Mouse (Mus musculus): ENCODE results near the gene Tmem50b. TPM values are rescaled to one million over a fixed set of nuclear protein-coding genes. Genes with fewer than 3 reads are reported as not detected.
A peak's percentile ranks its signal among the peaks of the same experiment; 100 is the strongest.
"Not testable (repeated sequence)": the region's sequence is repeated elsewhere in the genome, so short reads cannot be mapped to it uniquely, and the experiment has no call there.

Gene Tmem50b
- total RNA-seq, 2 experiments from 2014 or later = 65.1 to 65.2 TPM

DNA sequence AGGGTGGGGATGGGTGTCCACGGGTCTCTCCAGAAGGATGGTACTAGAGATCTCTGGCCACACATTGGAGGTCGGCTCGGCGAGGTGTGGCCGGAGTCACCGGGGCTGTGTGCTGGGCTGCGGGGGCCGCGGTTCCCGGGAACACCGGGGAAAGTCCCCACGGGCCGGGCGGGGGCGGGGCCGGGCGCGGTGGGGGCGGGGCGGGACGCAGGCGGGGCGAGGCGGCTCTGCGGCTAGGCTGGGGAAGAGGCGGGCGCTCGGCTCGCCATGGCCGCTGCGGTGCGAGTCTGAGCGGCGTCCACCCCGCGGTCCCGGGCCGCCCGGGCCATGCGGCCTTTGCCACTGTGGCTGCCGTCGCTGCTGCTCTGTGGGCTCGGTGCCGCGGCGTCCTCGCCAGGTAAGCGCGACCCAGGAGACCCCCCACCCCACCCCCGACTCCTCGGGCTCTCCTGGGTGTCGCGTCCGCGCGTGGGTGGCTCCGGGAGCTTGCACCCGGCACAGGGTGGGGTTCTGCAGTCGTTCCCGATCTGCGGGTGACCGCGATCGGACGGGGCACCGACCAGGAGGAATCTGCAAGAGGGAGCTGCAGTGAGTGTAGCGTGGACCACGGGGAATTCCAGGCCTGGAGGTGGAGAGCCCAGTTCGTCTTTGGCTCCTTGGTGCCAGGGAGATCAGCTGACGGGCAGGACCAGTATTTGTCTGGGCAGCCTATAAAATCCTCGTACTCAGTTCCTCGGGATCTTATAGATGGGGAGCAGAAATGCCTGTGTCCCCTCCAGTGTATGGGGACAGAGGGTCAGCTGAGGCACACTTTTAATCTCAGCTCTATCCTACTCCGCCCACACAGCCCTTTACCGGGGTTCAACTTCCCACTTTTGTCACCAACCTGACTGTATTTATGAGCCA is 50.5 kb downstream of the Tmem50b start, which contains the start of gene Ifngr2:
Gene Ifngr2, plus strand, starts transcription at position 237 of the 906 bp plus-strand sequence.
- intact Hi-C loops (cut with DNase I) = no loop called here
- DNase-seq = peak; percentile 79 to 81

DNA sequence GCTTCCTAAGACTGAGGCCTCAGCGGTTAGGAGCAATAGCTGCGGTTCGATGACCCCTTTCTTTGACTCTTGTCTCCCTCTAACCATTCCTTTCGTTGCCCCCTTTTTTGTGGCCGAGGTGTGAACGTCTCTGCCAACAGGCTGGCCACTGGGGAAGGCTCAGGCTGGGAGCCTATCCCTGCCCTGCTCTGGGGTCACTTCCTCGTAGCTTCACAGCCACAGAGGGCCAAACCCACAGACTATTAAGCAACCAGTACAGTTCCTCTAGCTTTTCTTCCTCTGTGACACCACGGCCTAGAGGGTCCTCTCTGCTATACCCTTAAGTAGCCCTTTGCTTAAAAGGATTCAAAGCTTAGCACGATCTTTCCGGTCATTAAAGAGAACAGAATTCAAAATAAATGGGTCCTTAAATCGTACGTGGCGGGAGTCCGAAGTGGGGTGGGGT is 51.2 kb downstream of the Tmem50b start:
- intact Hi-C loops (cut with DNase I) = no loop called here
- peak; percentile 43 to 47 for DNase-seq

DNA sequence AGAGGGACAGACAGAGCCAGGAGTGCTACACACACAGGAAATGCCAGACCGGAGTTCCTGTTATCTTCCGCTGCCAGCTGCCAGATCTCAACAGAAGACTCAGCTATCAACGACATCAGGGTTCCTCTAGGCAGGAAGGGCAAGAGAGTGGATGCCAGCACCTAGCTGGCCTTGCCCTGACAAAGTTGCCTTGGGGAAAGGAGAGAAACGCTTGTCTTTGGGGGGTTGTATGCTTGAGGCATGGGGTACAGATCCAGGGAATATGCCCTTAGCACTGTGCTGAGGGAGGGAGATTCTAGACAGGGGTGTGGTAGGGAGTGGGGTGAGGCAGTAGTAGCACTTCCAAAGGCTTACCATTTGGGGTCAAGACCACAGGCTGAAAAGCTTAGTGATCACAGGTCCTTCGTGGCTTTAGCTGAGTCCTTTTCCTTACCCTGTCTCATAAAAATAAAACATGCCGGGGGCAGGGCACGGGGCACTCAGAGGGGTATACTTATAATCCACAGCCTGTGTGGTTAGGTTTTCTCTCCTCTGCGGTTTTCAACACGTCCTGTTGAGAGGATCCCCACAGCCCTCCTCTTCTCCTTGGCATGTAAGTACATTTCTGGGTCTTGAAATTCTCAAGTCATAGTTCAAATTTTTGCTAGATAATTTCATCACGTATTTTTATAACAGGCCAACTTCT is 51.9 kb downstream of the Tmem50b start:
- intact Hi-C loops (cut with DNase I) = no loop called here
- DNase-seq = no peak

DNA sequence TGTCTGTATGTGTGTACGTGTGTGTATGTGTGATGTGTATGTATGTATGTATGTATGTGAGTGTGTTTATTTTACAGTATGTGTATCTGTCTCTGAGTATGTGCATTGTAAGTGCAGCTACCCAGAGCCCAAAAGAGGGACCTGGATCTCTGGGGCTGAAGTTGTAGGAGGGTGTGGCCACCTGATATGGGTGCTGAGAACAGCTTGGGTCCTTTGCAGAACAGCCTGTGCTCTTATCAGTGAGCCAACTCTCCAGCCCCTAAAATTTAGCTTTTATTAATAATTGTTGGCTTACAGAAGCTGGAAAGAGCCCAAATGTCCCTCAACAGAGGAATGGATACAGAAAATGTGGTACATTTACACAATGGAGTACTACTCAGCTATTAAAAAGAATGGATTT is 54.0 kb downstream of the Tmem50b start:
- no peak for DNase-seq
- intact Hi-C loops (cut with DNase I) = no loop called here

DNA sequence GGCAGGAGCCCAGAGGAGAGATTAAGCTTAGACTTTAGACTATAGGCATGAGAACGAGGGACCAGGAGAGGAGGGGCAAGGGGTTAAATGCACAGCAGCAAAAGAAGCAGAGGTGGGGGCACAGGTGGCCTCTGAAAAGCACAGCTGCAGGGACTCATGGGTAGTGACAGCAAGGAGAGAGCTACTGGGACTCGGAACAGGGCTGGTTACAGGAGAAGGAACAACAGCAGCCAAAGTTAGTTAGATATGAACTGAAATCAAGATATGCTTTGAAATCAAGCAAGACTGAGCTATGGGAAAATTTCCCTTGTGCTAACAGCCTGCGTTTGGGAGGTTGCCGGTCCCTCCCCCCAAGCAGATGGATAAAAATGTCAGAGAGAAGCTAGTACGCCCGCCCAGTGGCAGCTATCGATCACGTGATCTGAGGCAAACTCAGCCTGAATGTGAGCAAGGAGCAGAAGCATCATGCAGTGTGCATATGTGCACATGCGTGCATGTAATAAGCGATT is 56.0 kb downstream of the Tmem50b start:
- intact Hi-C loops (cut with DNase I) = no loop called here
- DNase-seq = peak in 1 of 2 experiments; percentile 36

DNA sequence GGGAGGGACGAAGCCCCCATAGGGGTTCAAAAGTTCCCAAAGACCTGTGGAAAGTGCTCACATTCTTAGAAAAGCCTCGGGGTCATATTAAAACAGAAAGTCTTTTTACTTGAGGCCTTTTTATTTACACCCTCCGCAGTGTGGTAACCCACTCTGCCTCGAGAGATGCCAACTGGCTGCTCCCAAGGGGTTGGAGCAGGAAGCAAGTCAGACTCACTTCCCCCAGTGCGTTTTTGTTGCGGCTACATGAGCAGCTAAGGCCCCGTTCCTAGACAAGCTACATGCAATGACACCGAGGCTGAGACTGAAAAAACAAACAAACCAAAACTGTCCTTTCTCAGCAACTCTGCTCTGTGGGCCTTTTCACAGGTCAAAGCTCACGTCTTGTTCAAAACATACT is 59.1 kb downstream of the Tmem50b start:
- intact Hi-C loops (cut with DNase I) = no loop called here
- no peak for DNase-seq

DNA sequence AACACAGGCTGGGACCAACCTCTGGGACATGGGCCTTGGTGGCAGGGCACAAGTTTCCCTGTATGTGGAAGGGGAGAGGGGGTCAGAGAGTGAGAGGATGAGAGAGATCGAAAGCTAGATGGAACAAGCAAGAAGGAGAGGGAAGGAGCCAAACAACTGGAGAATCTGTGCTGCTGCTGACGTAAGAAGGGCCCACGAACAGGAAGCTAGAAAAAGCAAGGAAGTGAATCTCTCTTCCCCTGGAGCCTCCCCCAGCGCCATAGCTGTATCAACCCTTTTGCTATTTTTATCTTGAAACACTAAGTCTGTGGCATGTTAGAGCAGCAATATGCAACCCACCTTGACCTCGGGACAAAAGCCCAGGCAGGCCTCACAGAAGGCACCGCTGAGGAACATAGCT is 59.5 kb downstream of the Tmem50b start:
- intact Hi-C loops (cut with DNase I) = no loop called here
- no peak for DNase-seq

DNA sequence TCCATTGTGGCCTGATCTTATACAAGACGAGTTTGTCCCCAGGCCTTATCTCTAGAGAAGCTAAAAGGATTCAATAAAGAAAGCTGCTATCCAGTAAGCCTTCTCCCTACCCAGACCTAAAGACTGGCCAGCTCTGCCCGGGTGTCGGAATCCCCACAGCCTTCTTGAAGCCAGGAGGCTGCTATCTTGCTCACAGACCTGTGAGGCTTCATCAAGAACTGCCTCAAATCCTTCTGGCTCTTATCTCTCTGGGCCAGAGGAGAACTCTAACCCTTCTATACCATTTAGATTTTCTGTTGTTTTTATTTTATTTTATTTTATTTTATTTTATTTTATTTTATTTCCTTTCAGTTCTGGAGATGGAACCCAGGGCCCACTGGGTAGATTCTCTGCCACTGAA is 60.5 kb downstream of the Tmem50b start:
- intact Hi-C loops (cut with DNase I) = no loop called here

DNA sequence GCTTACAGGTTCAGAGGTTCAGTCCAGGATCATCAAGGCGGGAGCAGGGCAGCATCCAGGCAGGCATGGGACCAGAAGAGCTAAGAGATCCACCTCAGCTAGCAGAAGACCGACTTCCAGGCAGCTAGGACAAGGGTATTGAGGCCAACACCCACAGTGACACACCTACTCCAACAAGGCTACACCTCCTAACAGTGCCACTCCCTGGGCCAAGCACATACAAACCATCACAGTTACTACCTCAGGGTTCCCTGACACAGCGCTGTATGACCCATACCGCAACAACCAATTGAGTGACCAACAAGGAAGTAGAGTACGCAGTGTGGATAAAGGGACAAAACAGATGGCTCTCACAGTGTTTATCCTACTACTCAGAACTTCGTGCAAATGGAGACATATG is 61.2 kb downstream of the Tmem50b start:
- intact Hi-C loops (cut with DNase I) = no loop called here
- DNase-seq = no peak

More for the DNA sequence above, 60.5 kb downstream of the Tmem50b start:
- no peak for DNase-seq

DNA sequence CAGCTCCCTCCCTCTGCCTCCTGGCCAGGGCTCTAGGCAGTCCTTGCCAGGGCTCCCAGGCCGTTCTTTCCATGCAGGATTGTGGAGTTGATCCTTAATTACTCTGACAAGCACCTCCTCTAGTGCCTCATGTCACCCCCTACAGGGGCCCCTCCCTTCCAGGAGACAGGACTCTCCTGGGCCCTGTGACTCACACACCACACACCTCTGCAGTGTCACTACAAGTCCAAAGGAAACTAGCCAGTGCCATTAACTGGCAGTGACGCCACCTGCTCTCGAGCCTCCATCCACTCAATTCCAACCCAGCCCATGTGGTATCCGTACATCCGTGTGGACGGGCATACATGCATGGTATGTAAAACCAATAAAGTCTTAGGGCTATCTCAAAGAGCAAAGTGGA is 62.7 kb downstream of the Tmem50b start:
- intact Hi-C loops (cut with DNase I) = no loop called here
- DNase-seq = no peak

DNA sequence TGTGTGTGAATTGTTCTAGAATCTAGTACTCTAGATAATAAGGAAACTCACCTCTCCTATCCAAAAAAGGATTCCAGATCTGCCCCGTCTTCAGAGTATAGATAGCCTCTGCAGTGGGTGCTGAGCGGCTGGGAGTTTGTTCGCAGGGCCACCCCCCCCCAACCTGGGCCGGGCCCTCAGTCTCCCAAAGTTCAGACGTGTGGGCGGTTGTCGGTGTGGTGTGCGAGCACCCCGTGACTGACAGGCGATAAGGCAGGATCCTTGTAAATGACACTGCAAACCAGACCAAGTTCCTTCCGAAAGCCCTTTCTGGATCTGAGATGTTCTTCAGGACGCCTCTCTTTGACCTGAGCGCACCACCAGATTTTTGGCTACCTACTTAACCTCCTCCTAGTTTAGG is 63.1 kb downstream of the Tmem50b start:
- intact Hi-C loops (cut with DNase I) = no loop called here
- DNase-seq = peak; percentile 63 to 64

DNA sequence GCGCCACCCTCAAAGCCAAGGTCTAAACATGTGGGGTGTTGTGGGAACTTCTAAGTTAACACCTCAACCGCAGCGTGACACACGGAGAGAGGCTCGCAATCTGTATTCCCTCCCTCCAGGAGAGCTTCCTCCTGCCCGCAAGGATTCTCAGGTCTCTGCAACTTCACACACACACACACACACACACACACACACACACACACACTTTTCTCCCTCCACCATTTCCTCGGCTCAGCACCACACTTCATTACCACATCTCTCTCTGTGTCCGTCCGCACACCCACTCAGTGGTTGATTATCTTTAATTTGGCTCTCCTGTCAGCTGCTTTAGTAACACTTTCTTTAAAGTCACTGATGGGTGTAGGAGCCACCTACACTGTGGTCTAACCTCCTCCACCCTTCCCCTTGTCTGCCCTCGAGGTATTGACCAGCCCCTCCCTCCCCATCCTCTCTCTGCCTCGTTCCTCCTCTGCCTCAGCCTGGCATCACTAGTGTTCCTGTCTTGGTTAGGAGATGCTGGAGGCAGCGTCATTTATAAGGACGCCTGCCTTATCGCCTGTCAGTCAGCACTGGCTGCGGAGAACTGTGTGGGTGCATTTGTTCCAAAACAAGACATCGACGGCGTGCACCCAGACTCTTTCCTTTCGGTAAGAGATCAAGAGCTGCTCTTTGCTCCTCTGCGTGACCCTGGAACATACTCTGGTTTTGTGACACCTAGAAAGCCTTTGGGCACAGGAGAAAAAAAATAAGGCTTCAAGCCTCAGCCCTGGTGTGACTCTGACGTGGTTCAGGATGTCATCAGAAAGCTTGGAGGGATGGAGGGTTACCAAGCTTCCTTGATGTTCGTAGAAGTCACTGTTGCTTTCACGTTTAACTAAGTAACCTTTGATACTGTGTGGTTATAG is 64.3 kb downstream of the Tmem50b start:
- no peak for DNase-seq
- intact Hi-C loops (cut with DNase I) = no loop called here

DNA sequence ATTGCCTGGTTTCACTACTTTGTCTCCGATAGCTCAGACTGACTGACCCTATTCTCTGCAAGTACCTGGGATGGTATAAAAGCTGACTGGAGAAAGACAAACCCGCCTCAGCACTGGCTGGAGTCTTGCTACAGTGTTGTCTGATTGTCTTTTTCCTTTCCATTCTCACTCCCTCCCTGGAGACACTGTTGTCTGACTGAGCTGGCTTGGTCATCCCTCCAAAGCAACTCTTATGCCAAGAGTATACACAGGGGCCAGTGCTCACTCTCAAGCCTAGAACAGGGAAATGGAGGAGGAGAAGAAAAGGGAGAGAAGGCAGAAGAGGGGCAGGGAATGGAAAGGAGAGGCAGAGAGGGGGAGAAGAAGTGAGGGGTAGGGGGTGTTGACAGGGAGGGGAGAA is 65.2 kb downstream of the Tmem50b start:
- intact Hi-C loops (cut with DNase I) = no loop called here
- DNase-seq = peak in 1 of 2 experiments; percentile 18

DNA sequence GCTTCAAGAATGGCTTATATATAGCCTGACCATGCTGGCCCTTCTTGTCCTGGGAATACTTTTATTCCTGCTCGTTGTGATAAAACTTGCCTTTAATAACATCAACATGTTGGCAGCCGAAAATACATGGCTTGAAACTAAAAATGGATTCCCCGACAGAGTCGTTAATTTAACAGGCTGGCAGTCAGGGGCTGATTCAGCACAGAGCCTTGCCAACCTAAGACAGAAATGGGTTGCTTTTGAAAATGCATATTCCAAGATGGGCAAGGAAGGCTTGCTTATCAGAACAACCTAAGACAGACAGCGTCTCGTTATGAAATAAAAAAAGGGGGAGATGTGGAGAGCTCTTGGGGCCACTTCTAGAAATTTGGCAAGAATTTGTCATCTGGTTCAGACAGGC is 65.7 kb downstream of the Tmem50b start:
- intact Hi-C loops (cut with DNase I) = no loop called here
- DNase-seq = no peak

DNA sequence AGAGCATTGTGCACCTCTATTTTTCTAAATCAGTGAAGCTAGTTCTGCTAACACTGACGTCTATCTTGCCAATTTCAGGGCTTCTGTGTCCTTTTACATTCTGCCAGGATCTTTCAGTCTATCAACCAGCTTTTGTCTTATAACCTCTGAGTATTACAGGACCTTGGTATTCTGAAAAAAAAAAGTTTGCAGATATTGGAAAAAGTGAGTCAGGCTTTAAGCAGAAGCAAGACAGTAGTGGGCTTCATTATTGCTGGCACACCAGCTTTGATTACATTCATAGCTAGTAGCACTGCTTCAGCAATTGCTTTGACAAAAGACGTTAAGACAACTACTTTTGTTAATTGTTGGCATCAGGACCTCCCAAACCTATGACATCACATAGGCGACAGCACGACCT is 66.8 kb downstream of the Tmem50b start:
- DNase-seq; intact Hi-C loops (cut with DNase I): not testable (repeated sequence)

DNA sequence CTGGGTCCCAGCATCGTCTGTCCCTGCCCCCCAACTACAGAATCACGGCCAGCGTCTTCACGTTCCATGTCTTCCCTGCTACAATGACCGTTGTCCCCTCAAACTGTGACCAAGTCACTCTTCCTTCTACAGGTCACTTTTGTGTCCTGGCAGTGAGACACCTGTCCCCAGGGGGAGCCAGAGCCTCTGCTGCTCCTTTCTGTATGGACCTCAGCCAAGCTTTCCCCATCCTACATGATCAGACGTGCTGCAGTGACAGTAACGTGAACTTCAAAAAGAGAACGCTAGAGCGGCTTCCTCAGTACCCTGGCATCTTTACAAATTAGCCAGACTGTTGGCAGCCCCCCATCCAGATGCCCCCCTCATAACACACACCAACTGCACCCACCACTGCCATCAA is 69.0 kb downstream of the Tmem50b start:
- DNase-seq = peak; percentile 31 to 52
- intact Hi-C loops (cut with DNase I) = loop anchor here (1.0 to 5.0 kb wide), 2 partner anchors 33 to 171 kb away; no protein-coding TSS in a partner anchor

DNA sequence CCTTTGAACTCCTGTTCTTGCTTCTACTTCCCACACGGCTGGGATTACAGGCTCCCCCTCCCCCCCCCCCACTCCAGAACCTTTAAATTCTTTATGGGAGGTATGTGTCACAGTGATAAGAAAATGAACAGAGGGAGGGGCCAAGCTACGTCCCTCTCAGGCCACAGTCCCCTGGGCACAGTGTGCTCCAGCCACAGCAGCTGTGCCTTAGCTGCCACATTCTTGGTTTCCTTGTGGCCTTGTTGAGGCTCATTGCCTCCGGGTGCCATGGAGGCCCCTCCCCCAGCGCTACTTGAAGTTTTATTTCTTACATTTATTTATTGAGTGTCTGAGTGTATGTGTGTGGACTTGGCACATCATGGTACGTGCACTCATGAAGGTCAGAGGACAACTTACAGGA is 70.1 kb downstream of the Tmem50b start:
- intact Hi-C loops (cut with DNase I) = loop anchor here (5.0 kb wide), 1 partner anchor 170 kb away; no protein-coding TSS in a partner anchor

DNA sequence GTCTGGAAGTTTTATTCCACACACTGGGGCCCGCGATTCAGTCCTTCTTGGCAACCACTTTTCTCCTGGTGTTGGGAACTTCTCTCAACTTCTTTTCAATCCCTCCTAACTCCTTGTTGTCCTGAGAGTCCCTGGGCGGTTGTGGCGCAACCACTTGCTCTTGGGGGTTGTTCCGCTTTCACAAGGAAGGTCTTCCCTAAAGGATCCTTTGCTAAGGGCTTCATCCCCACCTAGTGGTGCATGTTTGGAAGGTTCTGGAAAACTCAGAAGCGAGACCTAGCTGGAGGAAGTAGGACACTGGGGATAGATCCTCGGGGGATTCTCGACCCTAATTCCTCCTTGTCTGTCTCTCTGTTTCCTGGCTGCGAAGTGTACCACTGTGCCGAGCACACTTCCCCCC is 70.5 kb downstream of the Tmem50b start:
- intact Hi-C loops (cut with DNase I) = loop anchor here (5.0 kb wide), 1 partner anchor 170 kb away; no protein-coding TSS in a partner anchor
- DNase-seq = peak; percentile 54 to 70

More for the DNA sequence above, 70.1 kb downstream of the Tmem50b start:
- DNase-seq = no peak

DNA sequence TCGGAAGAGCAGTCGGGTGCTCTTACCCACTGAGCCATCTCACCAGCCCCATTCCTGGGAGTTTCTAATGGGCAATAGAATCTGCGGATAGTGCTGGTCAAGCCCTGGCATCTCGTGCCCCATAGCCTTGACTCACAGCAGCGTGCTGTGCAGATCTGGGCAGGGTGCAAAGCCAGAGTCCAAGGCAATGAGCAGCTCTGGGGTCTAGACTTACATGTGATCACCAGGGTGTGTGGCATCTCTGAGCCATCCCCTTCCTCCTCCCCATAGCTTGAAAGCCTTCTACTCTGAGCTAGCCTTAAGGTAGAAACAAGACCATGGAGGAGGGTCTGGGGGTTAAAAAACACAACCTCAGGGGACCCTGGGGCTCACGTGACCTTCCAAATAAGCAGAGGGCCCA is 71.3 kb downstream of the Tmem50b start:
- intact Hi-C loops (cut with DNase I) = loop anchor here (5.0 kb wide), 1 partner anchor 169 kb away; no protein-coding TSS in a partner anchor
- DNase-seq = no peak
